Mouse (Mus musculus) embryonic stem cell, embryonic (primary cell): Measurements from ENCODE around the gene Tnf.

Experiments
- CTCF ChIA-PET, 4 experiments: fragments of 300-600 bp in 2 of 4; fragments of 350-600 bp in 2 of 4; sonication (Branson Sonifier 250); formaldehyde crosslinking; loops; one replicate each; lab custom pipeline; 2022; ENCODE audit warnings: inconsistent platforms in 2 of 4; lab: Charles Lee
- POLR2A ChIA-PET, 4 experiments: fragments of 300-600 bp in 2 of 4; fragments of 350-600 bp in 2 of 4; sonication (Branson Sonifier 250); formaldehyde crosslinking; loops; one replicate each; lab custom pipeline; 2022; ENCODE audit warnings: antibody characterized with exemption in 4 of 4, inconsistent platforms in 1 of 4; lab: Charles Lee

The Tnf gene

GRCm38 (mm10) chr17:35220156-35220952 is 18.5 kb upstream of the Tnf start, which contains the start of gene Gm16181:
TSS of gene Gm16181 (plus strand) at chr17:35220834.
- POLR2A ChIA-PET = interaction anchor here (0.6 to 5.7 kb wide), 23 partner anchors 8 to 615 kb away, joined by 3 to 36 read pairs (median 4); partner anchors contain the start of genes Atp6v1g2 (in 2 of the 4), Ddx39b (in 2 of the 4), Lsm2 (in 1 of the 4) and Lta (in 1 of the 4)
- CTCF ChIA-PET = interaction anchor here (0.7 to 4.1 kb wide), 14 partner anchors 9 to 54 kb away, joined by 3 to 25 read pairs (median 5); no protein-coding TSS in a partner anchor

- ChIA-PET POLR2A (interaction anchor here in 3 of 4 experiments (0.6 to 5.7 kb wide), 18 partner anchors 9 to 614 kb away, joined by 3 to 36 read pairs (median 4); partner anchors contain the start of genes Ddx39b (in 2 of the 3), Atp6v1g2 (in 1 of the 3), Lsm2 (in 1 of the 3) and Lta (in 1 of the 3)), CTCF (interaction anchor here in 3 of 4 experiments (0.7 to 4.1 kb wide), 10 partner anchors 9 to 1049 kb away, joined by 3 to 25 read pairs (median 6); no protein-coding TSS in a partner anchor)
Measured at GRCm38 (mm10) chr17:35219601-35220041, 17.8 kb upstream of the Tnf start.

- ChIA-PET CTCF (interaction anchor here in 3 of 4 experiments (0.5 to 4.1 kb wide), 7 partner anchors 14 to 1048 kb away, joined by 3 to 25 read pairs (median 6); partner anchors contain the start of gene Apom (in 1 of the 3)), POLR2A (interaction anchor here in 3 of 4 experiments (0.5 to 5.7 kb wide), 13 partner anchors 14 to 163 kb away, joined by 3 to 36 read pairs (median 4); partner anchors contain the start of genes Ddx39b (in 2 of the 3), Atp6v1g2 (in 1 of the 3) and Tnf (in 1 of the 3))
Measured at GRCm38 (mm10) chr17:35218516-35219193, 16.8 kb upstream of the Tnf start.

- ChIA-PET CTCF (interaction anchor here in 1 of 4 experiments (0.5 kb wide), 1 partner anchor 31 kb away, joined by 3 read pairs; no protein-coding TSS in a partner anchor), POLR2A (interaction anchor here in 2 of 4 experiments (0.6 to 1.3 kb wide), 3 partner anchors 28 to 149 kb away, joined by 3 to 5 read pairs (median 3); partner anchors contain the start of gene Ddx39b (in 1 of the 2))
Measured at GRCm38 (mm10) chr17:35213071-35213470, 11.3 kb upstream of the Tnf start.

- CTCF ChIA-PET = interaction anchor here in 3 of 4 experiments (0.8 to 1.1 kb wide), 4 partner anchors 9 to 42 kb away, joined by 3 to 4 read pairs (median 3); no protein-coding TSS in a partner anchor
- POLR2A ChIA-PET = interaction anchor here in 1 of 4 experiments (0.8 to 1.7 kb wide), 2 partner anchors 16 to 42 kb away, joined by 3 to 4 read pairs; partner anchors contain the start of gene Ltb
Measured at GRCm38 (mm10) chr17:35210593-35210992, 8.8 kb upstream of the Tnf start.

- POLR2A ChIA-PET = interaction anchor here in 1 of 4 experiments (0.8 to 1.7 kb wide), 2 partner anchors 16 to 42 kb away, joined by 3 to 4 read pairs; partner anchors contain the start of gene Ltb
- CTCF ChIA-PET = interaction anchor here in 3 of 4 experiments (0.8 to 1.1 kb wide), 4 partner anchors 10 to 41 kb away, joined by 3 to 4 read pairs (median 3); no protein-coding TSS in a partner anchor
Measured at GRCm38 (mm10) chr17:35209785-35210535, 8.2 kb upstream of the Tnf start.

- ChIA-PET CTCF (interaction anchor here in 2 of 4 experiments (0.6 to 1.1 kb wide), 3 partner anchors 36 to 38 kb away, joined by 5 to 6 read pairs (median 6); no protein-coding TSS in a partner anchor), POLR2A (interaction anchor here in 2 of 4 experiments (1.1 to 1.2 kb wide), 3 partner anchors 8 to 15 kb away, joined by 3 to 6 read pairs (median 4); partner anchors contain the start of gene Gm16181 (in 1 of the 2))
Measured at GRCm38 (mm10) chr17:35205380-35205769, 3.6 kb upstream of the Tnf start.

- ChIA-PET CTCF (interaction anchor here in 2 of 4 experiments (0.6 to 1.1 kb wide), 4 partner anchors 27 to 38 kb away, joined by 3 to 6 read pairs (median 6); no protein-coding TSS in a partner anchor), POLR2A (interaction anchor here in 2 of 4 experiments (1.0 to 1.8 kb wide), 7 partner anchors 7 to 41 kb away, joined by 3 to 6 read pairs (median 4); partner anchors contain the start of genes Ddx39b (in 1 of the 2) and Gm16181 (in 1 of the 2))
Measured at GRCm38 (mm10) chr17:35204494-35205379, 2.9 kb upstream of the Tnf start, which contains the start of gene Lta. TSS of gene Lta (minus strand) at chr17:35205351.

- ChIA-PET POLR2A (interaction anchor here in 3 of 4 experiments (0.5 to 2.6 kb wide), 10 partner anchors 17 to 153 kb away, joined by 3 to 7 read pairs (median 4); partner anchors contain the start of genes Apom (in 1 of the 3), Clic1 (in 1 of the 3) and Gm16181 (in 1 of the 3)), CTCF (interaction anchor here (0.6 to 2.6 kb wide), 12 partner anchors 11 to 1584 kb away, joined by 3 to 10 read pairs (median 4); no protein-coding TSS in a partner anchor)
Measured at GRCm38 (mm10) chr17:35202442-35202841, 635 bp upstream of the Tnf start.

GRCm38 (mm10) chr17:35201128-35201527 is 679 bp downstream of the Tnf start:
- CTCF ChIA-PET = interaction anchor here in 2 of 4 experiments (0.5 to 2.6 kb wide), 6 partner anchors 9 to 208 kb away, joined by 3 to 10 read pairs (median 4); no protein-coding TSS in a partner anchor
- POLR2A ChIA-PET = interaction anchor here in 2 of 4 experiments (0.8 to 2.6 kb wide), 6 partner anchors 11 to 38 kb away, joined by 3 to 7 read pairs (median 3); partner anchors contain the start of gene Gm16181 (in 1 of the 2)

GRCm38 (mm10) chr17:35200398-35200797 is 1.4 kb downstream of the Tnf start:
- POLR2A ChIA-PET = interaction anchor here in 2 of 4 experiments (0.6 to 2.6 kb wide), 5 partner anchors 15 to 1824 kb away, joined by 3 to 5 read pairs (median 4); no protein-coding TSS in a partner anchor
- CTCF ChIA-PET = interaction anchor here in 2 of 4 experiments (0.5 to 2.0 kb wide), 4 partner anchors 10 to 207 kb away, joined by 3 to 6 read pairs (median 5); no protein-coding TSS in a partner anchor

GRCm38 (mm10) chr17:35198946-35199345 is 2.9 kb downstream of the Tnf start:
- CTCF ChIA-PET = interaction anchor here in 3 of 4 experiments (1.0 to 2.0 kb wide), 5 partner anchors 9 to 31 kb away, joined by 4 to 11 read pairs (median 5); no protein-coding TSS in a partner anchor

GRCm38 (mm10) chr17:35198029-35198428 is 3.8 kb downstream of the Tnf start:
- POLR2A ChIA-PET = interaction anchor here in 2 of 4 experiments (0.8 to 2.0 kb wide), 3 partner anchors 22 to 76 kb away, joined by 3 to 8 read pairs (median 3); partner anchors contain the start of genes Csnk2b (in 1 of the 2), Ddx39b (in 1 of the 2), Gm16181 (in 1 of the 2) and Gpank1 (in 1 of the 2)
- CTCF ChIA-PET = interaction anchor here in 2 of 4 experiments (0.6 to 1.8 kb wide), 3 partner anchors 10 to 30 kb away, joined by 3 to 10 read pairs (median 4); no protein-coding TSS in a partner anchor

More at GRCm38 (mm10) chr17:35198946-35199345, 2.9 kb downstream of the Tnf start:
- POLR2A ChIA-PET = interaction anchor here in 3 of 4 experiments (0.7 to 2.0 kb wide), 5 partner anchors 9 to 77 kb away, joined by 3 to 8 read pairs (median 3); partner anchors contain the start of genes Csnk2b (in 1 of the 3), Ddx39b (in 1 of the 3), Gm16181 (in 1 of the 3) and Gpank1 (in 1 of the 3)

- POLR2A ChIA-PET = interaction anchor here in 1 of 4 experiments (0.8 to 1.2 kb wide), 2 partner anchors 9 to 26 kb away, joined by 4 to 6 read pairs; partner anchors contain the start of gene Lta
- CTCF ChIA-PET = interaction anchor here in 2 of 4 experiments (1.3 to 2.9 kb wide), 3 partner anchors 29 to 30 kb away, joined by 4 to 14 read pairs (median 4); no protein-coding TSS in a partner anchor
Measured at GRCm38 (mm10) chr17:35197126-35197525, 4.7 kb downstream of the Tnf start.
